Mouse (Mus musculus): ENCODE data around the gene Ccdc6. TPM values are rescaled to one million over a fixed set of nuclear protein-coding genes. Genes with fewer than 3 reads are reported as not detected.

Ccdc6 gene
- total and polyA plus RNA-seq, 2 experiments from 2014 or later = 20.8 to 34.2 TPM

DNA sequence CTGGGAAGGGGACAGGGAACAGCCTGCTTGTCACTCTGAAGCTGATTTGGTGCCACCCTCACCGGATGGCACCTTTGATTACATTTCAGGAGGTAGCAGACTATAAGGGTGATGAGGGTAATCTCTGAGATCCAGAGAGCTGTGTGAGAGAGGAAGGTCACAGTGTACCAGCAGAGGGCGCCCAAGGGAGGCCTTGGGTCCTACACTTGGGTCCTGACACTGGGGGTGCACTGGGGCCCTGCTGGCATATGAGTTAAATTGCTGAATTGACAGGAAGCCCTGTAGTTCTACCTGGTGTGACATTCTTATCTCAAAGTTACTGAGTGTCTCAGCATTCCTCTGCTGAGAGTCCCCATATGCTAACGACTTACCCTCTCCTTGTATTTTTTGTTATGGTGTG is 76.4 kb downstream of the Ccdc6 start:
- Histone ChIP-seq H3K9me3 (ENCODE audit: low read length) (no peaks in the 10 kb centered on the region), H3K27me3 (ENCODE audit: insufficient read depth, low read length) (no peaks in the 10 kb centered on the region), H3K27ac (ENCODE audit: low read depth, low read length) (no peak overlapping the region), H3K4me1 (ENCODE audit: insufficient read depth) (no peaks in the 10 kb centered on the region), H3K9ac (no peak overlapping the region), H3K4me3 (ENCODE audit: low read depth, low read length) (no peak overlapping the region), H3K36me3 (ENCODE audit: insufficient read depth) (peaks cover 45% of the 10 kb centered on the region), H3K4me2 (ENCODE audit: low read depth) (no peak overlapping the region)
- WGBS = 65% methylated on average over 3 of the region's 3 CpGs
- ATAC-seq (no peak), DNase-seq (peak; percentile 46)
- TF ChIP-seq CTCF (IDR thresholded peaks at IDR 0.05; ENCODE audit: low read depth) = peak; percentile 72

DNA sequence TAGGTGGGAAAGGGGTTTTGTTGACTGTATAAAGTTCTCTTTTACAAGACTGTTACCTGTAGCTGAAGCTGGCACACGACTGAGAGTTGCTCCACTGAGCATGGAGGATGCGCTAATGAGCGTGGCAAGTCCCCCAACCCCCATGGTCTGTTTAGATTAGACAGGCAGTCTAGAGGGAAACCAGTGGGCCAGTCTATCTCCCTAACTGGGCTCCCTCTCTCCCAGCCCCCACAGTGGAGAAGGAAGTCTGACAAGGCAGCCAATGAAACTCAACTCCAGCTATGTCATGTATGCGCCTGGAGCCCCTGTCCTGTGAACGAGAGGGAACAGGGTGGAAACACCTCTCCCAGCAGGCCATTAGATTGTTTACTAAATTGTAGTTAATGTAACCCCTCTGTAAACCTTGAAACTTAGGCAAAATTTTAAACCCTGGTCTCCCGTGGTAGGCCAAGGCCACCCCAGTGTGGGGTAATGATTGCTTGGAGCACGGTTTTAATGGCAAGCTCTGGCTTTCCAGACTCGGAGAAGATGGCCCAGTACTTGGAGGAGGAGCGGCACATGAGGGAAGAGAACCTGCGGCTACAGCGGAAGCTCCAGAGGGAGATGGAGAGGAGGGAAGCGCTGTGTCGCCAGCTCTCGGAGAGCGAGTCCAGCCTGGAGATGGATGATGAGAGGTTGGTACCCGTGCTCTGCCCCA is 77.7 kb downstream of the Ccdc6 start:
- ATAC-seq (no peak), DNase-seq (no peak)
- Histone ChIP-seq H3K36me3 (ENCODE audit: insufficient read depth) (peaks cover 33% of the 10 kb centered on the region), H3K27ac (ENCODE audit: low read depth, low read length) (no peak overlapping the region), H3K9ac (no peak overlapping the region), H3K4me3 (ENCODE audit: low read depth, low read length) (no peak overlapping the region), H3K4me2 (ENCODE audit: low read depth) (no peak overlapping the region), H3K27me3 (ENCODE audit: insufficient read depth, low read length) (no peaks in the 10 kb centered on the region), H3K4me1 (ENCODE audit: insufficient read depth) (no peaks in the 10 kb centered on the region), H3K9me3 (ENCODE audit: low read length) (no peaks in the 10 kb centered on the region)
- TF ChIP-seq CTCF (IDR thresholded peaks at IDR 0.05; ENCODE audit: low read depth) = no peak
- 83% methylated on average over 16 of the region's 16 CpGs for WGBS

DNA sequence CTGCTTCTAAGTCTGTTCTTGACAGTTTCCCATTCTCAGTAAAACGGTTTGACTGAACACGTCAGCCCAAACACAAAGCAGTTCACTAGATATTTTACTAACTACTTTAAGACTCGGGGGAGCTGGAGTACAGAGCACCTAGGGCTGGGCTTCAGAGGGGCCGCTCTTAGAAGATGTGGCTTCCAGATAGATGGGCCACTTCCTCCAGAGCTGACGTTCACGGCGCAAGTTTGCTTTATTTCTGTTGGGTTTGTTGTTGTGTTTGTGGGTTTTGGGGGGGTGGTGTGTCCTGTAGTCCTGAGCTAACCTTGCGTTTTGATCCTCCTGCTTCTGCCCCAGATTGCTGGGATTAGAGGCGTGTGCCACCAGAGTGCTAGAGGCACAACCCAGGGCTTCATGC is 83.8 kb downstream of the Ccdc6 start:
- Histone ChIP-seq H3K27me3 (ENCODE audit: insufficient read depth, low read length) (no peaks in the 10 kb centered on the region), H3K36me3 (ENCODE audit: insufficient read depth) (peaks cover 11% of the 10 kb centered on the region; the same call in 1 of the 2 replicates), H3K4me2 (ENCODE audit: low read depth) (no peak overlapping the region), H3K4me1 (ENCODE audit: insufficient read depth) (no peaks in the 10 kb centered on the region), H3K9me3 (ENCODE audit: low read length) (no peaks in the 10 kb centered on the region), H3K4me3 (ENCODE audit: low read depth, low read length) (no peak overlapping the region), H3K27ac (ENCODE audit: low read depth, low read length) (no peak overlapping the region), H3K9ac (no peak overlapping the region)
- no peak for DNase-seq
- no peak for ATAC-seq
- TF ChIP-seq CTCF (IDR thresholded peaks at IDR 0.05; ENCODE audit: low read depth) = no peak
- 86% methylated on average over 9 of the region's 9 CpGs for WGBS

DNA sequence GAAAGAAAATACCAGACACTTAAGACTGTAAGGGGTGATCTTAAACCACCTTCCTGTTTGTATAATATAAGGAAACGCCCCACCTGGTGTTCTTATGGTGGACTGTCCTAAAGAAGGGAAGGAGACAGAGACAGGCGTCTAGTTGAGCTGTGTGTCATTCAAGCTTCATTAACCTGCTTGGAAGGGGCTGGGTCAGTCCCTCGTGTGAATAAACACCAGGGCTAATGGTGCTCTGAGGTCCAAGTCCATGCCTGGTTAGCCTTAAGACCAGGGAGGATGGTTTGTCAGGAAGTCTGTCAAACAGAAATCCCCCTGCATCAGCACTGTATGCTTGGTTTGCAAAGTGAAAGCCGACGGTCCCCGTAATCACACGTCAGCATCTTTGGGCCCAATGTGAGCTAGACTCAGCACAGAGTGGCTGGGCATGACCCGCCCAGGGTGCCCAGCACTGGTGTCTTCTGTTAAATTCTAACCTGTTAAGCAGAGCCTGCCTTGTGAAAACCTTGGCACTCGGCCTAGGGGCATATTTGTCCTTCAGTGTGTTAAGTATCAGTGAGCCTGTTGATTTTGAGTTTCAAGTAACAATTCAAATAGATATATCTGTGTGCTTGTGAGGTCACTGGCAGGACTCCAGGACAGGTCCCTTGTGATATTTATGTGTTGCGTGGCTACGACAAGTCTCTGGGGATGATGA is 84.5 kb downstream of the Ccdc6 start:
- peaks cover 11% of the 10 kb centered on the region; the same call in 1 of the 2 replicates for H3K36me3 ChIP-seq (ENCODE audit: insufficient read depth)
- WGBS = 86% methylated on average over 11 of the region's 11 CpGs
- H3K9ac ChIP-seq = no peak overlapping the region
- DNase-seq (no peak), ATAC-seq (no peak)
- no peaks in the 10 kb centered on the region for H3K4me1 ChIP-seq (ENCODE audit: insufficient read depth)
- no peaks in the 10 kb centered on the region for H3K27me3 ChIP-seq (ENCODE audit: insufficient read depth, low read length)
- no peak overlapping the region for H3K4me3 ChIP-seq (ENCODE audit: low read depth, low read length)
- no peak for TF ChIP-seq CTCF (IDR thresholded peaks at IDR 0.05; ENCODE audit: low read depth)
- H3K27ac ChIP-seq (ENCODE audit: low read depth, low read length) = no peak overlapping the region
- H3K4me2 ChIP-seq (ENCODE audit: low read depth) = no peak overlapping the region
- no peaks in the 10 kb centered on the region for H3K9me3 ChIP-seq (ENCODE audit: low read length)

DNA sequence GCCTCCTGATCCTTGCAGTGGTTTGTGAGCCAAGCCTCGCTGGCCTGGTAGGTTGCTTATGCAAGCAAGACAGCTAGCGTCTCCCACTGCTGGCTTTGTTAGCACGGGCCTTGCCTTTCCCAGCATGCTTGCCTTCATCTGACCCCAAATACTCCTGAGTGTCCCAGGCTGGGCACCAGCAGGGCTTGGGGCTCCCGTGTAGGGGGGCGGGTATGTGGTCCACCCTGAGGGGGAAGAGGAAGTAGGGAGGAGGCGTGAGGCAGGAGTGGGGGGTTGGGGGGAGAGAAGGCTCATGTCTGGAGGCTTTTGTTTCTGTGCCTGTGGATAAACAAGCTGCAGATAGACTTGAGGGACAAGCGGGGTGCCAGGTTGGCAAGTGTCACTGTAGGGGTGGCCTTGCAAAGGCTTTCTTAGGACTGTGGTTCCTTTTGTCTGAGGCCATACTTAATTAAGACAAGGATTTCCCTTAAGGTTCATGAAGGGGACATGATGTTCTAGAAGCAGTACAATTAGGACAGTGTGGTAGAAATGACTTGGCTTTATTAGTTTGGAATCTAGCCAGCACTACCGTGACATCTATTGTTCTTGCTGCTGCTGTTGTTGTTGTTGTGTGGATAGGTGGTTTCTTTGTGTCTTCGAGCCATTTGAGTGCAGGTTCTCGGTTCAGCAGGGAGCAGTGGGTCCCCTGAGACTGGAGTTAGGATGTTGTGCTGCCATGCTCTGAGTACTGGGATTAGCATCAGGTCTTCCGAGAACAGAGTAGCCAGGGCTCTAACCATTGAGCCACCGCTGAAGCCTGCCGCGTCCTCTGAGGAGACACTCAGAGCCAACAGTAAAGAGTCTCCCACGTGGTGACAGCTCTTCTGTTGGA is 86.5 kb downstream of the Ccdc6 start:
- H3K9me3 ChIP-seq (ENCODE audit: low read length) = no peaks in the 10 kb centered on the region

DNA sequence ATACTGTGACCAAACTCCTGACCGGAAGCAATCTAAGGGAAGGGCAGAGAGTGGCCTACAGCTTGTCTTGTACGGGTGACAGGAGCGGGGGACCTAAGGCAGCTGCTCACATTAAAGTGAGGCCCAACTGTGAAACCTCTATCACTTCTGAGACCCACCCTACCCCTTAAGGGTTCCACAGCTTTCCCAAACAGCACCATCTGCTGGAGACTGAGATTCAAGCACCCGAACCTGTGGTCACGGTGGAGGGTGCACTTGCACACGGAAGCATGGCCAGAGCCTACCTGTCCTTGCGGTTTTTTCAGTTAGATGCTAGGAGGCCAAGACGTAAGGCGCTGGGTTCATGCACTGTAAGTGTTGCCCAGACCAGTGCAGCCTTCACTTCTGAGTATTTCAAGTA is 89.2 kb downstream of the Ccdc6 start:
- no peak overlapping the region for H3K4me2 ChIP-seq (ENCODE audit: low read depth)
- no peak for DNase-seq
- no peak overlapping the region for H3K27ac ChIP-seq (ENCODE audit: low read depth, low read length)
- peaks cover 35% of the 10 kb centered on the region for H3K36me3 ChIP-seq (ENCODE audit: insufficient read depth)
- no peaks in the 10 kb centered on the region for H3K9me3 ChIP-seq (ENCODE audit: low read length)
- ATAC-seq = no peak; the same call in 1 of the 2 replicates
- 76% methylated on average over 9 of the region's 9 CpGs for WGBS
- no peak overlapping the region for H3K9ac ChIP-seq
- TF ChIP-seq CTCF (IDR thresholded peaks at IDR 0.05; ENCODE audit: low read depth) = peak; percentile 71
- no peak overlapping the region for H3K4me3 ChIP-seq (ENCODE audit: low read depth, low read length)
- H3K4me1 ChIP-seq (ENCODE audit: insufficient read depth) = no peaks in the 10 kb centered on the region
- no peaks in the 10 kb centered on the region for H3K27me3 ChIP-seq (ENCODE audit: insufficient read depth, low read length)

More for the DNA sequence above, 86.5 kb downstream of the Ccdc6 start:
- H3K4me2 ChIP-seq (ENCODE audit: low read depth) = no peak overlapping the region
- 53% methylated on average over 15 of the region's 15 CpGs for WGBS
- peak; percentile 21 for DNase-seq
- H3K4me1 ChIP-seq (ENCODE audit: insufficient read depth) = no peaks in the 10 kb centered on the region
- no peak overlapping the region for H3K4me3 ChIP-seq (ENCODE audit: low read depth, low read length)
- TF ChIP-seq CTCF (IDR thresholded peaks at IDR 0.05; ENCODE audit: low read depth) = no peak
- peak overlapping the region; percentile 21; the same call in 1 of the 2 replicates for H3K27ac ChIP-seq (ENCODE audit: low read depth, low read length)
- H3K36me3 ChIP-seq (ENCODE audit: insufficient read depth) = peaks cover 17% of the 10 kb centered on the region
- peak; percentile 64 for ATAC-seq
- H3K27me3 ChIP-seq (ENCODE audit: insufficient read depth, low read length) = no peaks in the 10 kb centered on the region
- H3K9ac ChIP-seq = no peak overlapping the region
